Mouse (Mus musculus): ENCODE measurements around the gene 9130213A22Rik. TPM values are rescaled to one million over a fixed set of nuclear protein-coding genes. Genes with fewer than 3 reads are reported as not detected.
A peak's percentile ranks its signal among the peaks of the same experiment; 100 is the strongest.

Gene 9130213A22Rik
- polyA plus RNA-seq, 1 experiment from 2014 or later = not detected

DNA sequence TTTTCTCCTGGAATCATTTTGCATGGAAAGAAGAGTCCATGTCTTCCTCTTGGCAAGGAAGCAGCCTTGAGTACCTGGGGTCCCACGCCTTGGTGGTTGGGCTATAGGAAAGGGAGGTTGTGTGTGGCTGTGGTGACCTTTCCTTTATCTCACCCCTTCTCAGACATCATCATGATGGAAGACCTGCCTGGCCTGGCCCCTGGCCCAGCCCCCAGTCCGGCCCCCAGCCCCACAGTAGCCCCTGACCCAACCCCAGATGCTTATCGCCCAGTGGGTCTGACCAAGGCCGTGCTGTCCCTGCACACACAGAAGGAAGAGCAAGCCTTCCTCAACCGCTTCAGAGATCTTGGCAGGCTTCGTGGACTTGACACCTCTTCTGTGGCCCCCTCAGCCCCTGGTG, 17.2 kb downstream of the 9130213A22Rik start:
- ATAC-seq (ENCODE audit: low read depth) = no peak
- no peaks in the 10 kb centered on the region for H3K27me3 ChIP-seq (ENCODE audit: control insufficient read depth, insufficient read depth, low read depth, low read length)
- peaks cover 10% of the 10 kb centered on the region for H3K4me1 ChIP-seq (ENCODE audit: control insufficient read depth, low read depth, low read length)
- H3K9me3 ChIP-seq (replicated peaks; ENCODE audit: control insufficient read depth, low read length) = no peaks in the 10 kb centered on the region
- WGBS (ENCODE audit: insufficient replicate concordance) = 64% methylated on average over 6 of the region's 6 CpGs
- H3K36me3 ChIP-seq (ENCODE audit: control insufficient read depth, insufficient read depth) = peaks cover 65% of the 10 kb centered on the region
- H3K9ac ChIP-seq (ENCODE audit: low read depth, low read length) = no peak overlapping the region
- H3K27ac ChIP-seq (ENCODE audit: low read length) = no peak overlapping the region
- H3K4me3 ChIP-seq (ENCODE audit: low read depth, low read length) = no peak overlapping the region
- no peak overlapping the region for H3K4me2 ChIP-seq (ENCODE audit: low read depth, low read length)

DNA sequence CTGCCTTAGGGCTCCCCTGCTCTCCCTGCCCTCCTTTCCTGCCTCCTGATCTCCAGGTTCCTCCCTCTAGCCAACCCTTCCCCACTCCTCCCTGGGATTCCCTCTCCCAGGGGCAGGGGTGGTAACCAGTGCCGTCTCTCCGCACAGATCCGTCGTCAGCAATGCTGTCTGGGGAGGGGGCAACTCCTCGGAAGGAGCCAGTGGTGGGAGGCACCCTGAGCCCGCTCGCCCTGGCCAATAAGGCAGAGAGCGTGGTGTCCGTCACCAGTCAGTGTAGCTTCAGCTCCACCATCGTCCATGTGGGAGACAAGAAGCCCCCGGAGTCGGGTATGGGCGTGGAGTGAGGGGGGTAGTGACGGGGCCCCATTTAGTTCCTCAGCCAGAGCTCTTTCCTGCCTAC, 17.9 kb downstream of the 9130213A22Rik start:
- Histone ChIP-seq H3K9ac (ENCODE audit: low read depth, low read length) (no peak overlapping the region), H3K9me3 (replicated peaks; ENCODE audit: control insufficient read depth, low read length) (no peaks in the 10 kb centered on the region), H3K27me3 (ENCODE audit: control insufficient read depth, insufficient read depth, low read depth, low read length) (no peaks in the 10 kb centered on the region), H3K27ac (ENCODE audit: low read length) (no peak overlapping the region), H3K36me3 (ENCODE audit: control insufficient read depth, insufficient read depth) (peaks cover 65% of the 10 kb centered on the region), H3K4me1 (ENCODE audit: control insufficient read depth, low read depth, low read length) (peaks cover 14% of the 10 kb centered on the region), H3K4me3 (ENCODE audit: low read depth, low read length) (no peak overlapping the region), H3K4me2 (ENCODE audit: low read depth, low read length) (no peak overlapping the region)
- 87% methylated on average over 14 of the region's 14 CpGs for WGBS (ENCODE audit: insufficient replicate concordance)
- ATAC-seq (ENCODE audit: low read depth) = no peak

DNA sequence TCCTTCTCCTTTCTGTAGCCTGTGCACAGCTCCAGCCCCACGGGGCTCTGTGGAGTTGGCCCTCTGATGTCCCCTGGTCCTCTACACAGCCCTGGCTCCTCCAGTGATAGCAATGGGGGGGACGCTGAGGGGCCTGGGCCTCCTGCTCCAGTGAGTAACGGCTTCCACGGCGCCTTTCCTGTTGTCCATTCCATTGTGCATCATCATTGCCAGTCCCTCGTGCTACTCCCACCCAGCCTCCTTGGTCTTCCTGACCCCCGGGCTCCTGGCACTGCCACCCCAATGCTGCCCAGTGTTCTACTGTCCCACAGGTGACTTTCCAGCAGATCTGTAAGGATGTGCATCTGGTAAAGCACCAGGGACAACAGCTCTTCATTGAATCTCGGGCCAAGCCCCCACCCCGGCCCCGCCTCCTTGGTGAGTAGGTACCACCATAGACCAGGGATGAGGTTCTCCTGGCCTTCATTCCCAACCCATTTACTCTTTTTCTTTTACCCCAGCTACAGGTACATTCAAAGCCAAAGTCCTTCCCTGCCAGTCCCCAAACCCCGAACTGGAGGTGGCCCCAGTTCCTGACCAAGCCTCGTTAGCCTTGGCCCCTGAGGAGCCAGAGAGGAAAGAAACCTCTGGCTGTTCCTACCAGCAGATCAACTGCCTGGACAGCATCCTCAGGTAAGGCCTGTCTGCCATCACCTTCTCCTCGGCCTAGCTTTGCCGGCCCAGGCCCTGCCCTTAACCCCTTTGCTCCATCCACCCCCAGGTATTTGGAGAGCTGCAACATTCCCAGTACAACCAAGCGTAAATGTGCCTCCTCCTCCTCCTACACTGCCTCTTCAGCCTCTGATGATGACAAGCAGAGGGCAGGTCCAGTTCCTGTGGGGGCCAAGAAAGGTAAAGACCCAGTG, 18.6 kb downstream of the 9130213A22Rik start:
- Histone ChIP-seq H3K9ac (ENCODE audit: low read depth, low read length) (no peak overlapping the region), H3K4me1 (ENCODE audit: control insufficient read depth, low read depth, low read length) (peaks cover 20% of the 10 kb centered on the region), H3K4me2 (ENCODE audit: low read depth, low read length) (no peak overlapping the region), H3K9me3 (replicated peaks; ENCODE audit: control insufficient read depth, low read length) (no peaks in the 10 kb centered on the region), H3K36me3 (ENCODE audit: control insufficient read depth, insufficient read depth) (peaks cover 62% of the 10 kb centered on the region), H3K27ac (ENCODE audit: low read length) (no peak overlapping the region), H3K4me3 (ENCODE audit: low read depth, low read length) (no peak overlapping the region), H3K27me3 (ENCODE audit: control insufficient read depth, insufficient read depth, low read depth, low read length) (no peaks in the 10 kb centered on the region)
- ATAC-seq (ENCODE audit: low read depth) = no peak
- WGBS (ENCODE audit: insufficient replicate concordance) = 81% methylated on average over 15 of the region's 15 CpGs

DNA sequence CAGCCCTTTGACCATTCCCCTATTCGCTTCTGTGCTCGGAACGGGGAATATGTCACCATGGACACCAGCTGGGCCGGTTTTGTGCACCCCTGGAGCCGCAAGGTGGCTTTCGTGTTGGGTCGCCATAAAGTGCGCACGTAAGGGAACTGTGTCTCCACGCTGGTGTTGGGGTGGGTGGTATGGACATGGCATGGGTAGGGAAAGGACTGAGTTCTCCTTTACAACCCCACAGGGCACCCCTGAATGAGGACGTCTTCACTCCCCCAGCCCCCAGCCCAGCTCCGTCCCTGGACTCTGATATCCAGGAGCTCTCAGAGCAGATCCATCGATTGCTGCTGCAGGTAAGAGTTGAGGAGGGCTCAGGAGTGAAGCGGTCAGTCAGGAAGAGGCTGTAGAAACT, 19.3 kb downstream of the 9130213A22Rik start:
- 87% methylated on average over 14 of the region's 14 CpGs for whole genome bisulfite sequencing (ENCODE audit: insufficient replicate concordance)
- ATAC-seq (ENCODE audit: low read depth) = no peak
- Histone ChIP-seq H3K9ac (ENCODE audit: low read depth, low read length) (no peak overlapping the region), H3K4me3 (ENCODE audit: low read depth, low read length) (no peak overlapping the region), H3K27me3 (ENCODE audit: control insufficient read depth, insufficient read depth, low read depth, low read length) (no peaks in the 10 kb centered on the region), H3K27ac (ENCODE audit: low read length) (no peak overlapping the region), H3K4me1 (ENCODE audit: control insufficient read depth, low read depth, low read length) (peaks cover 26% of the 10 kb centered on the region), H3K4me2 (ENCODE audit: low read depth, low read length) (no peak overlapping the region), H3K9me3 (replicated peaks; ENCODE audit: control insufficient read depth, low read length) (no peaks in the 10 kb centered on the region), H3K36me3 (ENCODE audit: control insufficient read depth, insufficient read depth) (peaks cover 59% of the 10 kb centered on the region)

DNA sequence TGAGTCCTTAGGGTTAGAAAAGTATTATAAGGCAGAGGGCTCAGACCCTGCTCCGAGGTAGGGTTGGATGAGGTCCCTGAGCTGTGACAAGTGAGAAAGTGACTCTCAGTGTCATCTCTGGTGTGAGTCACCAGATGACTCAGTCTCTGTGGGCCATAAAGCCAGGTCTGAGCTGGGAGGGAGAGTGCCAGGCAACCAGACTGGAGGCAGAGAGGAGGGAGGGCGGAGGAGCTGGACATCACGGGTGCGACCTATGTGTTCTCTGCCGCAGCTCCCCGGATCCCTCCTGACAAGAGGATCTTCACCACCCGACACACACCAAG, 20.0 kb downstream of the 9130213A22Rik start:
- ATAC-seq (ENCODE audit: low read depth) = no peak
- H3K36me3 ChIP-seq (ENCODE audit: control insufficient read depth, insufficient read depth) = peaks cover 55% of the 10 kb centered on the region
- no peak overlapping the region for H3K4me3 ChIP-seq (ENCODE audit: low read depth, low read length)
- no peaks in the 10 kb centered on the region for H3K9me3 ChIP-seq (replicated peaks; ENCODE audit: control insufficient read depth, low read length)
- 91% methylated on average over 7 of the region's 7 CpGs for WGBS (ENCODE audit: insufficient replicate concordance)
- no peak overlapping the region for H3K4me2 ChIP-seq (ENCODE audit: low read depth, low read length)
- peaks cover 33% of the 10 kb centered on the region for H3K4me1 ChIP-seq (ENCODE audit: control insufficient read depth, low read depth, low read length)
- no peak overlapping the region for H3K27ac ChIP-seq (ENCODE audit: low read length)
- H3K27me3 ChIP-seq (ENCODE audit: control insufficient read depth, insufficient read depth, low read depth, low read length) = no peaks in the 10 kb centered on the region
- no peak overlapping the region for H3K9ac ChIP-seq (ENCODE audit: low read depth, low read length)

DNA sequence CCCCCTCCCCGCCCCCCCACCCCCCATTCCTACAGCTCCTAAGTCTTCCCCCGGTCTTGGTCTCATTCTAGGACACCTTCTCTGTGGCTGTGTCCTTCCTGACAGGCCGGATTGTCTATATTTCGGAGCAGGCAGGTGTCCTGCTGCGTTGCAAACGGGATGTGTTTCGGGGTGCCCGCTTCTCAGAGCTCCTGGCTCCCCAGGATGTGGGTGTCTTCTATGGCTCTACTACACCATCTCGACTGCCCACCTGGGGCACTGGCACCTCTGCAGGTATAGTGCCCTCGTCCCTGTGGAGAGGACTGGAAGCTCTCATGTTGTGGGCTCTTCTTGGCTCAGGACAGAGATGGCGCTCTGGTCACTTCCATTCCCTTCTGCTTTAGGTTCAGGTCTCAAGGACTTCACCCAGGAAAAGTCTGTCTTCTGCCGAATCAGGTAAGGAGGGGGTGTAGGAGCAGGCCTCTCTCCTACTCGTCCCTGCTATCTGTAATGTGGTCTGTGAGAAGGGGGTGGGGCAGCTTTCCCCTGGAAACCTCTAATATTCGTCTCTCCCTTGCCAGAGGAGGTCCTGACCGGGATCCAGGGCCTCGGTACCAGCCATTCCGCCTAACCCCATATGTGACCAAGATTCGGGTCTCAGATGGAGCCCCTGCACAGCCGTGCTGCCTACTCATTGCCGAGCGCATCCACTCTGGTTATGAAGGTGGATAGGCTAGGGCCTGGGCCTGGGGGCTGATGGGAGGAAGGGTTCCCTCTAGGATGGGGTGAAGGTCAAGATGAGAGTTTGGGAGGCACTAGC, 20.6 kb downstream of the 9130213A22Rik start:
- no peaks in the 10 kb centered on the region for H3K9me3 ChIP-seq (replicated peaks; ENCODE audit: control insufficient read depth, low read length)
- H3K4me2 ChIP-seq (ENCODE audit: low read depth, low read length) = no peak overlapping the region
- ATAC-seq (ENCODE audit: low read depth) = no peak
- no peak overlapping the region for H3K27ac ChIP-seq (ENCODE audit: low read length)
- H3K27me3 ChIP-seq (ENCODE audit: control insufficient read depth, insufficient read depth, low read depth, low read length) = no peaks in the 10 kb centered on the region
- peaks cover 38% of the 10 kb centered on the region for H3K4me1 ChIP-seq (ENCODE audit: control insufficient read depth, low read depth, low read length)
- H3K4me3 ChIP-seq (ENCODE audit: low read depth, low read length) = no peak overlapping the region
- H3K9ac ChIP-seq (ENCODE audit: low read depth, low read length) = no peak overlapping the region
- peaks cover 53% of the 10 kb centered on the region for H3K36me3 ChIP-seq (ENCODE audit: control insufficient read depth, insufficient read depth)
- WGBS (ENCODE audit: insufficient replicate concordance) = 82% methylated on average over 21 of the region's 21 CpGs

DNA sequence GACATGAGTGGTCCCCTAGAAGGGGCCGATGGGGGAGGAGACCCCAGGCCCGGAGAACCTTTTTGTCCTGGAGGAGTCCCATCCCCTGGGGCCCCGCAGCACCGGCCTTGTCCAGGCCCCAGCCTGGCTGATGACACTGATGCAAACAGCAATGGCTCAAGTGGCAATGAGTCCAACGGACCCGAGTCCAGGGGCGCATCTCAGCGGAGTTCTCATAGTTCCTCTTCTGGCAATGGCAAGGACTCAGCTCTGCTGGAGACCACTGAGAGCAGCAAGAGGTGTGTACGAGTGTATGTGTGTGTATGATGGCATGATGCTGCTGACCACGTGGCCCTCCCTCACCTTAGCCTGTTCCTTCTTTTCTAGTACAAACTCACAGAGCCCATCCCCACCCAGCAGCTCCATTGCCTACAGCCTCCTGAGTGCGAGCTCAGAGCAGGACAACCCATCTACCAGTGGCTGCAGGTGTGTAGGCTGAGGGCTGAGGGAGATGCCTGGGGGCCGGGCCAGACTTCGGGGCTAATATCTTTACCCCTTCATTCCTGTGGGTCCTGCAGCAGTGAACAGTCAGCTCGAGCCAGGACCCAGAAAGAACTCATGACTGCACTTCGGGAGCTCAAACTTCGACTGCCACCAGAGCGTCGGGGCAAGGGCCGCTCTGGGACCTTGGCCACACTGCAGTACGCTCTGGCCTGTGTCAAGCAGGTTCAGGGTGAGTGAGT, 21.6 kb downstream of the 9130213A22Rik start:
- no peaks in the 10 kb centered on the region for H3K9me3 ChIP-seq (replicated peaks; ENCODE audit: control insufficient read depth, low read length)
- peaks cover 49% of the 10 kb centered on the region for H3K36me3 ChIP-seq (ENCODE audit: control insufficient read depth, insufficient read depth)
- no peaks in the 10 kb centered on the region for H3K27me3 ChIP-seq (ENCODE audit: control insufficient read depth, insufficient read depth, low read depth, low read length)
- 74% methylated on average over 20 of the region's 20 CpGs for WGBS (ENCODE audit: insufficient replicate concordance)
- peak overlapping the region; percentile 96 for H3K4me2 ChIP-seq (ENCODE audit: low read depth, low read length)
- no peak for ATAC-seq (ENCODE audit: low read depth)
- H3K4me3 ChIP-seq (ENCODE audit: low read depth, low read length) = peak overlapping the region; percentile 67
- peak overlapping the region; percentile 1; the same call in 1 of the 2 replicates for H3K9ac ChIP-seq (ENCODE audit: low read depth, low read length)
- H3K4me1 ChIP-seq (ENCODE audit: control insufficient read depth, low read depth, low read length) = peaks cover 49% of the 10 kb centered on the region
- peak overlapping the region; percentile 10 for H3K27ac ChIP-seq (ENCODE audit: low read length)

DNA sequence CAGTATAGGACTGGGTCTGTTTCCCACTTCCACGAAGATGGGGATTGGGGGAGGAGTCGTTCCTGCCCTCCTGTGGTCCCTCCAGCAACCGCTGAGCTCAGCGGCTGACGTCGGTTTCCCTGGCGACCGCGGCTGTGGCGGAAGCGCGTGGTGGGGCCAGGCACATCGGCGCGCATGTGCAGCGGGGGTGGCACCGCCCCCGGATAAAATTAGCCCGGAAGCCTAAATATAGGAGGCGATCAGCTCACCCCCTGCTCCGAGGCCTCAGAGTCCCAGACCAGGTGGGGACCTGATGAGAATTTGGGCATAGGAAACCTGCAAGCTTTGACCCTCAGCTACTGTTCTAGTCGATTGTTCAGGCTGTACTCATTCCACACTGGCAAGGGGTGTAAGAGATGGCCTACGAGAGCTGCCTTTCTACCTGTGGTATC, 22.5 kb downstream of the 9130213A22Rik start:
- Histone ChIP-seq H3K4me3 (ENCODE audit: low read depth, low read length) (peak overlapping the region; percentile 67), H3K27me3 (ENCODE audit: control insufficient read depth, insufficient read depth, low read depth, low read length) (no peaks in the 10 kb centered on the region), H3K27ac (ENCODE audit: low read length) (peak overlapping the region; percentile 88), H3K4me2 (ENCODE audit: low read depth, low read length) (peak overlapping the region; percentile 96), H3K36me3 (ENCODE audit: control insufficient read depth, insufficient read depth) (peaks cover 40% of the 10 kb centered on the region), H3K9ac (ENCODE audit: low read depth, low read length) (peak overlapping the region; percentile 74), H3K9me3 (replicated peaks; ENCODE audit: control insufficient read depth, low read length) (no peaks in the 10 kb centered on the region), H3K4me1 (ENCODE audit: control insufficient read depth, low read depth, low read length) (peaks cover 54% of the 10 kb centered on the region)
- 2% methylated on average over 23 of the region's 23 CpGs for WGBS (ENCODE audit: insufficient replicate concordance)
- ATAC-seq (ENCODE audit: low read depth) = 0 out of 2 replicates have a peak, but pooled peaks have one; percentile 1
